Mouse (Mus musculus) forebrain, embryonic 10.5 days (tissue): ENCODE results near the gene Rap1gap2. TPM values are rescaled to one million over a fixed set of nuclear protein-coding genes. Genes with fewer than 3 reads are reported as not detected.

Experiments
- DNase-seq: peaks from one replicate; pipeline ENCODE4 v3.0.0-alpha.2; 2017; ENCODE audit warnings: low spot score; ENCODE audit errors: extremely low spot score
- H3K27ac ChIP-seq: fragments of 300-500 bp; sonication (generic); 2 replicates; pipeline ENCODE4 v1.5.1; 2016; ENCODE audit warnings: mild to moderate bottlenecking
- H3K27me3 ChIP-seq: fragments of 300-500 bp; sonication (generic); 2 replicates; pipeline ENCODE4 v1.6.1; 2016; ENCODE audit warnings: mild to moderate bottlenecking; ENCODE audit not compliant: poor library complexity, severe bottlenecking
- H3K36me3 ChIP-seq: fragments of 300-500 bp; sonication (generic); replicated peaks from 2 replicates; pipeline ENCODE4 v1.6.1; 2016; ENCODE audit warnings: mild to moderate bottlenecking, moderate library complexity
- H3K4me1 ChIP-seq: fragments of 300-500 bp; sonication (generic); 2 replicates; pipeline ENCODE4 v1.6.1; 2016
- H3K4me3 ChIP-seq: fragments of 300-500 bp; sonication (generic); 2 replicates; pipeline ENCODE4 v1.5.1; 2016; ENCODE audit warnings: mild to moderate bottlenecking, moderate library complexity
- H3K9me3 ChIP-seq: fragments of 300-500 bp; sonication (generic); 2 replicates; pipeline ENCODE4 v1.6.1; 2016; ENCODE audit warnings: mild to moderate bottlenecking, moderate library complexity
- WGBS: fragments of 180-500 bp; shearing (Covaris S2); methylation state at CpG from one replicate; pipeline ENCODE4 v1.1.7; 2016; 5-methylcytosine and 5-hydroxymethylcytosine counted together
- polyA plus RNA-seq: library from polyadenylated mRNA; unstranded; fragments of >200 nt; fragmentation: Nextera tagmentation; extraction: Ambion mirVana; gene quantifications from 2 replicates; pipeline ENCODE4 v1.2.1, GENCODE M21; 2016

Gene Rap1gap2
- polyA plus RNA-seq, result 0.66 and 0.75 TPM in 2 replicates

DNA sequence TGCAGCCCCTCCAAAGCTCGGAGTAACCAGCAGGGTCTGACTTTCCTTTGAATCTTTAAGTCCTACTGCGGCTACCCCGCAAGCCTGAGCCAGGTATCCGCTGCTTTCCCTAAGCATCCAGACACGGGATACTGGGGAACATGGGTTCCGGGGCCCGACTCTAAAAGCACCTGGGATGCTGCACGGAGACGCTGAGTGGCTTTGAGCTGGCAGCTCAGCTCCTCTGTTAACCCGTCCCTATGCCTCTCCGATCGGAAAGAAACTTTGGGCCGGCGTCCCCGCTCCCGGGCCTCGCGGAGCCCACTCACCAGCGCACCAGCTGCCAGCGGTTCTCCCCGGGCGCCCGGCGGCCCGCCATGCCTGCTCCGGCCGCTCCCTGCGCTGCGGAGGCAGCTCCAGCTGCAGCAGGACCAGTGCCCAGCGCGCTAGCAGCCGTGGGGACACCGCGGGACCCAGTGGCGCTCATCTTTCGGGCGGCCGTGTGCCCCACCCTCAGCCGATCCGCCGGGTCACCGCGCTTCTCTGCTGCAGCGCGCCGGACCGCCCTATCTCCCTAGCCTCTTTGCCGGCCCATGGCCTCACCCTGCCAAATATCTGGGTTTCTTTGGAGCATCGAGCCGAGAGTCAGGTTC lies at the start of gene Rap1gap2:
Rap1gap2 (minus strand) TSS at position 371 of the 632 bp plus-strand sequence.
- peak within 1 kb of the TSS; percentile 55 for H3K4me3 ChIP-seq
- 1% methylated on average over 50 of the region's 50 CpGs for WGBS
- H3K27me3 ChIP-seq, result peaks cover 64% of the 10 kb centered on the region
- no peak within 1 kb of the TSS for H3K27ac ChIP-seq
- no peak for DNase-seq
- peaks cover 14% of the 10 kb centered on the region for H3K4me1 ChIP-seq
- H3K9me3 ChIP-seq, result no peaks in the 10 kb centered on the region
- no peaks in the 10 kb centered on the region for H3K36me3 ChIP-seq

GRCm38 (mm10) chr11:74660336-74660735 lies 49.6 kb upstream of the Rap1gap2 start:
- peaks cover 94% of the 10 kb centered on the region for H3K36me3 ChIP-seq
- H3K27ac ChIP-seq, result no peak overlapping the region
- no peaks in the 10 kb centered on the region for H3K4me1 ChIP-seq
- no peak for DNase-seq
- no peaks in the 10 kb centered on the region for H3K27me3 ChIP-seq
- H3K9me3 ChIP-seq, result peaks cover 9% of the 10 kb centered on the region; the same call in 1 of the 2 replicates
- H3K4me3 ChIP-seq, result no peak overlapping the region
- WGBS, result 96% methylated on average over 13 of the region's 13 CpGs

DNA sequence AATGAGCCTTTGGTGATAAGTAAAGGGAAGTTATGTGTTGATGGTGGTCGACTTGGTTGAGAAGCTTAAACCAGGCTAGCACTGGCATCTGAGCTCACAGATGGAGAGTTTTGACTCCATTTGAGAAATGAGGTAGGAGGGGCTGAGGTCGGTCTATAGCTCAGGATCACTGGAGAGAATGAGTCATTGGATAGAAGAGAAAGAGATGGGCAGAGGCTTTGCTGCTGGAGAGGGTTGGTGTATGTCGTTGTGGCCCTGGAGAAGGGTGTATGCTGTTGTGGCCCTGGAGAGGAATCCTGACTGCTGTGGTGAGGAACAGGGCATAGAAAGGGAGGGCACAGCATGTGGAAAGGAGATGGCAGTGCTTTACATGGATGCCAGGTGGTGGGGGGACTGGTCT lies 45.2 kb upstream of the Rap1gap2 start:
- Histone ChIP-seq H3K27me3 (no peaks in the 10 kb centered on the region), H3K27ac (no peak overlapping the region), H3K9me3 (peaks cover 9% of the 10 kb centered on the region; the same call in 1 of the 2 replicates), H3K4me3 (no peak overlapping the region), H3K36me3 (peaks cover 66% of the 10 kb centered on the region), H3K4me1 (peaks cover 26% of the 10 kb centered on the region)
- WGBS, result 94% methylated on average over 3 of the region's 3 CpGs
- no peak for DNase-seq

- Histone ChIP-seq H3K27ac (no peak overlapping the region), H3K27me3 (no peaks in the 10 kb centered on the region), H3K9me3 (peaks cover 8% of the 10 kb centered on the region; the same call in 1 of the 2 replicates), H3K36me3 (peaks cover 41% of the 10 kb centered on the region), H3K4me3 (no peak overlapping the region), H3K4me1 (peaks cover 47% of the 10 kb centered on the region)
- 83% methylated on average over 6 of the region's 6 CpGs for WGBS
- no peak for DNase-seq
These were observed 42.7 kb upstream of the Rap1gap2 start for GRCm38 (mm10) chr11:74653385-74653784.

DNA sequence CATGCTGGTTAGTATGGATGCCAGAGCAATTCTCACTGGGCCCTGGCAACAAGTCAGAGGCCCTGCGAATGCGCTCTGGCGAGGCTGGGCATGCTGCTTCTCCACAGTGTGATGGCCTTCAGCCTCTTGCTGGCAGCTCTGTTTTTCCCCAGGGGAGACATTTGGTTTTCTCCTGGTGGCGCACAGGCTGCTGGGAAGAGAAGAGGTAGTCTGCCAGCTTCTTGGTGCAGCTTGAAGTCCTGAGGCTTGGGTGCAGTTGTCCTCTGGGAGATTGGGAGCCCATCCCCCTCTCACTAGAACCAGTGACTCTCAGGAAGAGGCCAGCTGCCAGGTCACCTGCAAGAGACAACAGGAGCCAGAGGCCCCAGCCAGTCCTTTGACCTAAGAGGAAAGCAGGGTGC lies 42.1 kb upstream of the Rap1gap2 start:
- no peak for DNase-seq
- H3K36me3 ChIP-seq, result peaks cover 35% of the 10 kb centered on the region
- peaks cover 48% of the 10 kb centered on the region for H3K4me1 ChIP-seq
- 90% methylated on average over 4 of the region's 4 CpGs for WGBS
- peaks cover 2% of the 10 kb centered on the region; the same call in 1 of the 2 replicates for H3K9me3 ChIP-seq
- H3K27ac ChIP-seq, result 0 out of 2 replicates have a peak overlapping the region, but pooled peaks have one; percentile 20
- no peak overlapping the region for H3K4me3 ChIP-seq
- H3K27me3 ChIP-seq, result 0 out of 2 replicates have a peak, but pooled peaks cover 3% of the 10 kb centered on the region

DNA sequence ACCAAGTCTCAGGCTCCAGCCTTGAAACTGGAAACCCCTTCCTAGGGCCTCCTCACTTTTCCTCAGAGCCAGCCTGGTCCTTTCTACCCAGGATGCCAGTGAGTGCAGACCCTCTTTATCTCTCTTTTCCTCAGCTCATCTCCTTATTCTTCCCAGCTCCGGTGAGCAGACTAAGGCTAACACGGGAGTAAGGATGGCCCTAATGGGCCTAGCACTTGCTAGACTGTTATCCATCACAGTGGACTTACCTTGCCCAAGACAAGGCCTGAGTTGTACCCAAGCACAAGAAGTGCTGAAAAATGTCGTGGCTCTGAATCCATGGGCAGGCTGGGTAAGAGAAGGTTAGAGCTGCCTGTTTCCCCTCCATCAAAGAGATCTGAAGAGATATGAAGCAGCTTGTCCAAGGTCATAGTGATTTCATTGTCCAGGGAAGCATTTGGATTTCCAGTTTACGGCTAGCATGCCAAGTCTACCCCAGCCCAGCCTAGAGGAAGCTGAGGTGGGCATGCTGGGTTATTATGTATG lies 39.9 kb upstream of the Rap1gap2 start:
- WGBS, result 68% methylated on average over 4 of the region's 4 CpGs
- Histone ChIP-seq H3K4me1 (peaks cover 48% of the 10 kb centered on the region), H3K36me3 (peaks cover 16% of the 10 kb centered on the region), H3K9me3 (no peaks in the 10 kb centered on the region), H3K4me3 (peak overlapping the region; percentile 73), H3K27me3 (0 out of 2 replicates have a peak, but pooled peaks cover 5% of the 10 kb centered on the region), H3K27ac (peak overlapping the region; percentile 91)
- no peak for DNase-seq

DNA sequence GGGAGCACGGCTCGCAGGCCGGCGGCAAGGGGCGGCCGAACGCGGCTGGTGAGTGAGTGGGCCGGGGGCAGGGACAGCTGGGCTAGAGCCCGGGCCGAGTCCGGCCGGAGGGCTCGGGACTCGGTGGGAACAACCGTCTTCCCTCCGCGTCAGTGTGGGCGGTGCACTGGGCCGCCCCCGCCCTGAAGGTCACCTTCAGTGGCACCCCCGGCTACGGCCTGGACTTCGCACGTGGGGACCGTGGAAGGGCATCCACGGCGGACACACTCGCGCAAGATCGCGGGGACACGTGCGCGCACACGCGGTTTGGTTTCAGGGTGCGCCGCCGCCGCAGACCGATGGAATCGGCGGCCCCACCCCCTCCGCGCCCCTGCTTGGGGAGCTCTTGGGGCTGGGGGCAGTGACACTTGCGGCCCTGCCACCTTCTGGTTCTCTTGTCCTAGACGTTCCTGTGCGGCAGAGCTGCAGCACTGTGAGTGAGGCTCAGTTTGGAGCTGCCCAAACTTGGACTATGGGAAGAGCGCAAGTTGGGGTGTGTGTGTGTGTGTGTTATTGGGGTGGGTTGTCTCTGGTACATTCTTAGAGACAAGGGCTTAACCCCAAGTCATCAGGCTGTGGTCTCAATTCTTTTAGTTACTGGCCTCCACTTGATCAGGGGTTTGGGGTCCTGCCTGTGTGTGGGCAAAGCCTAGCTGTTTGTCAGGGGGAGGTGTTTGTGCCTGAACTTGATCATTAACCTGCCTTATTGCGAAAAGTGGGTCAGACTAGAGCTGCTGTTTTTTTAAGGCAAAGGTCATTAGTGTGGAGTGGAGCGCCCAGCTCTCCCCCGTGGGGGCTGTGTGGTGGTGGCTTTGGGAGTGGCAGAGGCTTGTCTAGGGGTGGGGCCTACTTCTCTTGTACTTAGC lies 39.2 kb upstream of the Rap1gap2 start:
- H3K4me1 ChIP-seq, result peaks cover 48% of the 10 kb centered on the region
- DNase-seq, result no peak
- no peaks in the 10 kb centered on the region for H3K9me3 ChIP-seq

GRCm38 (mm10) chr11:74649095-74649646 lies 38.5 kb upstream of the Rap1gap2 start, which contains the start of gene Cluh:
Gene Cluh, plus strand, starts transcription at chr11:74649495.
- 0 out of 2 replicates have a peak, but pooled peaks cover 5% of the 10 kb centered on the region for H3K27me3 ChIP-seq
- WGBS, result under 1% methylated on average over 58 of the region's 58 CpGs
- peak within 1 kb of the TSS; percentile 91 for H3K27ac ChIP-seq
- no peaks in the 10 kb centered on the region for H3K9me3 ChIP-seq
- H3K4me3 ChIP-seq, result peak within 1 kb of the TSS; percentile 73
- H3K4me1 ChIP-seq, result peaks cover 48% of the 10 kb centered on the region
- DNase-seq, result peak; percentile 92
- H3K36me3 ChIP-seq, result peaks cover 16% of the 10 kb centered on the region

More for the DNA sequence above, 39.2 kb upstream of the Rap1gap2 start:
- H3K27me3 ChIP-seq, result 0 out of 2 replicates have a peak, but pooled peaks cover 5% of the 10 kb centered on the region
- H3K27ac ChIP-seq, result peak overlapping the region; percentile 91
- 3% methylated on average over 53 of the region's 53 CpGs for WGBS
- H3K4me3 ChIP-seq, result peak overlapping the region; percentile 73
- peaks cover 16% of the 10 kb centered on the region for H3K36me3 ChIP-seq

GRCm38 (mm10) chr11:74648676-74649075 lies 38.0 kb upstream of the Rap1gap2 start:
- H3K27ac ChIP-seq, result peak overlapping the region; percentile 91
- H3K9me3 ChIP-seq, result no peaks in the 10 kb centered on the region
- 17% methylated on average over 1 of the region's 1 CpGs for WGBS
- peaks cover 48% of the 10 kb centered on the region for H3K4me1 ChIP-seq
- no peak for DNase-seq
- H3K36me3 ChIP-seq, result peaks cover 12% of the 10 kb centered on the region
- 0 out of 2 replicates have a peak, but pooled peaks cover 5% of the 10 kb centered on the region for H3K27me3 ChIP-seq
- peak overlapping the region; percentile 73 for H3K4me3 ChIP-seq

- no peak overlapping the region for H3K4me3 ChIP-seq
- 0 out of 2 replicates have a peak, but pooled peaks cover 5% of the 10 kb centered on the region for H3K27me3 ChIP-seq
- no peaks in the 10 kb centered on the region for H3K9me3 ChIP-seq
- H3K36me3 ChIP-seq, result peaks cover 5% of the 10 kb centered on the region
- H3K27ac ChIP-seq, result 0 out of 2 replicates have a peak overlapping the region, but pooled peaks have one; percentile 91
- H3K4me1 ChIP-seq, result peaks cover 42% of the 10 kb centered on the region
- 87% methylated on average over 1 of the region's 1 CpGs for WGBS
- DNase-seq, result no peak
These were observed 37.3 kb upstream of the Rap1gap2 start for GRCm38 (mm10) chr11:74647966-74648365.

- peaks cover 23% of the 10 kb centered on the region for H3K4me1 ChIP-seq
- no peak overlapping the region for H3K4me3 ChIP-seq
- 89% methylated on average over 1 of the region's 1 CpGs for WGBS
- no peak for DNase-seq
- no peaks in the 10 kb centered on the region for H3K9me3 ChIP-seq
- no peak overlapping the region for H3K27ac ChIP-seq
- peaks cover 50% of the 10 kb centered on the region for H3K27me3 ChIP-seq
- H3K36me3 ChIP-seq, result no peaks in the 10 kb centered on the region
These were observed 28.9 kb upstream of the Rap1gap2 start for GRCm38 (mm10) chr11:74639628-74640027.

DNA sequence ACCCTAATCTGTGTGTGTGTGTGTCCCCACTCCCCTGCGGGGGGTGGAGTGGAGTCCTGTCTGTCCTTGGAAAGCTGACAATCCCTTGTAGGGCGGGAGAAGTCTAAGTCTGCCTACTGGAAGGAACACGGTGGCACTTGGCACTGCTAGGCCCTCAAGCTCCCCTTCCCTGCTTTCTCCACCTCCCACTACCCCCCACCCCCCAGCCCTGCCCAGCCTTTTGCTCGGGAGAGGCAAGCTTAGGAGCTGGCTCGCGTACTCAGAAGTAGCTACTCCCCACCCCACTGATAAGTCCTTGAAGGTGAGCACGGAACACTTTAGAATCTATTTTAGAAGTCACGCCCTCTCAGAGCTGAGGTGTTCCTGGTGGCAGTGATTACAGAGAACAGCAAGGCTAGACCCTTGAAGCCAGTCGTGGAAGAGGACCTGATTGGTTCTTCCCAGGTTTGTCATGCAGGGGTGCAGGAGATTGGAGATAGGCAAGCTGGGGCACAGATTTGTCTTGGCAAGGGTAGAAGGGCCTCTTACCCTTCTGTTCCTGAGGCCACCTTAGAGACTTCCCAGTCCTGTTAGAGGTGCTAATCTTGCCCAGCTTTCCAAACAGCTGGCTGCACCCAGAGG lies 28.2 kb upstream of the Rap1gap2 start:
- Histone ChIP-seq H3K4me3 (peak overlapping the region; percentile 82), H3K9me3 (no peaks in the 10 kb centered on the region), H3K27me3 (peaks cover 50% of the 10 kb centered on the region), H3K4me1 (peaks cover 23% of the 10 kb centered on the region), H3K27ac (peak overlapping the region; percentile 90), H3K36me3 (no peaks in the 10 kb centered on the region)
- no peak for DNase-seq
- 11% methylated on average over 9 of the region's 9 CpGs for WGBS
